Mouse (Mus musculus): ENCODE results near the gene Cacna1e. TPM values are rescaled to one million over a fixed set of nuclear protein-coding genes. Genes with fewer than 3 reads are reported as not detected.
A peak's percentile ranks its signal among the peaks of the same experiment; 100 is the strongest.

The Cacna1e gene
- total and polyA plus RNA-seq, 2 experiments from 2014 or later = 10.3 to 68.4 TPM

DNA sequence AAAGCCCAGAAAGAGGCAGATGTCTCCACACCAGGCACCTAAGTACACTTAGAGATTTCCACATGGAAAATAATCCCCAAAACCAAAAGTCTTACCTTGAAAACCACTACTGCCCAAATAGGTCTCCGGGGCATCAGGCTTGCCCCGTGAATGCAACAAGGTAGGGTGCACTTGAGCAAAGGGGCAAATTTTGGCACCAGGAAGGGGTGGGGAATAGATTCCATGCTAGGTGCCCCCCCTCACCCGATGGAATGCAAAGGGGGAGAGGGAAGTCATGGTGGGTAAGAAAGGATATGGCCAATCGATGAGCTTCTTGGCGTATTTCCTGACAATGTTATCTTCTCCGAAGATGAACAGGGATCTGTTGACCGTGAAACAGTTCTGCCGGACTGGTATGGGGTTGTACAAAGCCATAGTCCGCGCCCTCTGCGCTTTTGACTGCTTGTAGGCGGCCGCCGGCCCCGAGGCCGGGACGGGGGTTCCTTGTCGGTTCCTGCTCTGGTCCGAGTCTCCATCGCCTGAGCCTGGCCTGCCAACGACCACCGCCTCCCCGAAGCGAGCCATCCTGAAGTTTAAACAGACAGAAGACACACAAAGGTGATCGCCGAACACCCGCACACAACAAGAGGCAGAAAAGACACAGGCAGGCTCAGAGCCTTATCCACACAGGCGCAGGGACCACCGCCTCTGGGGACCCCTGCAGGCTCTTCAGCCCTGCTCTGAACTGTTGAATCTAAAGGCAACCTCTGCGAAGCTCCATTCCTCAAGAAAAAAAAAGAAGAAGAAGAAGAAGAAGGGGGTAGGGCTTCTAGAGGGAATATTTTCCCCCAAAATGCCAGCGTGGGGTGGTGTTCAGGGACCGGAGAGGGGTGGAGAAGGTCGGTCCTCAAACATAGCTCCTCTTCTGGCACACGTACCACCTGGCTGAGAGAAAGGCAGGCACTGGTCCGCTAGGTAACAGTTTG, 158.7 kb downstream of the Cacna1e start:
- Histone ChIP-seq H3K4me2 (ENCODE audit: low read depth, low read length, poor library complexity, severe bottlenecking) (peak overlapping the region; percentile 84), H3K4me1 (ENCODE audit: insufficient read depth, low read length) (peaks cover 11% of the 10 kb centered on the region; the same call in 1 of the 2 replicates), H3K27ac (ENCODE audit: low read depth, low read length) (peak overlapping the region; percentile 38; the same call in 1 of the 2 replicates), H3K27me3 (ENCODE audit: insufficient read depth, low read length) (no peaks in the 10 kb centered on the region), H3K9me3 (ENCODE audit: low read length) (no peaks in the 10 kb centered on the region), H3K36me3 (ENCODE audit: insufficient read depth, low read length) (no peaks in the 10 kb centered on the region), H3K4me3 (ENCODE audit: low read depth, low read length) (peak overlapping the region; percentile 60), H3K9ac (replicated peaks; ENCODE audit: low read length, poor library complexity, severe bottlenecking) (peak overlapping the region; percentile 59)
- ATAC-seq (ENCODE audit: low FRiP score) (no peak), DNase-seq (ENCODE audit: low spot score) (peak; percentile 48)
- TF ChIP-seq CTCF (IDR thresholded peaks at IDR 0.05) = peak; percentile 28; the same call in 1 of the 2 replicates
- 12% methylated on average over 35 of the region's 35 CpGs for WGBS

GRCm38 (mm10) chr1:154723537-154724286, 160.6 kb downstream of the Cacna1e start:
- peak overlapping the region; percentile 60 for H3K4me3 ChIP-seq (ENCODE audit: low read depth, low read length)
- H3K4me2 ChIP-seq (ENCODE audit: low read depth, low read length, poor library complexity, severe bottlenecking) = peak overlapping the region; percentile 84
- DNase-seq (ENCODE audit: low spot score) (peak; percentile 42), ATAC-seq (ENCODE audit: low FRiP score) (peak; percentile 36; the same call in 1 of the 2 replicates)
- H3K9ac ChIP-seq (replicated peaks; ENCODE audit: low read length, poor library complexity, severe bottlenecking) = peak overlapping the region; percentile 64
- 2% methylated on average over 19 of the region's 19 CpGs for whole genome bisulfite sequencing
- no peaks in the 10 kb centered on the region; the same call in 1 of the 2 replicates for H3K36me3 ChIP-seq (ENCODE audit: insufficient read depth, low read length)
- no peak for TF ChIP-seq CTCF (IDR thresholded peaks at IDR 0.05)
- H3K9me3 ChIP-seq (ENCODE audit: low read length) = no peaks in the 10 kb centered on the region
- H3K27ac ChIP-seq (ENCODE audit: low read depth, low read length) = peak overlapping the region; percentile 69
- no peaks in the 10 kb centered on the region for H3K27me3 ChIP-seq (ENCODE audit: insufficient read depth, low read length)
- peaks cover 11% of the 10 kb centered on the region; the same call in 1 of the 2 replicates for H3K4me1 ChIP-seq (ENCODE audit: insufficient read depth, low read length)

DNA sequence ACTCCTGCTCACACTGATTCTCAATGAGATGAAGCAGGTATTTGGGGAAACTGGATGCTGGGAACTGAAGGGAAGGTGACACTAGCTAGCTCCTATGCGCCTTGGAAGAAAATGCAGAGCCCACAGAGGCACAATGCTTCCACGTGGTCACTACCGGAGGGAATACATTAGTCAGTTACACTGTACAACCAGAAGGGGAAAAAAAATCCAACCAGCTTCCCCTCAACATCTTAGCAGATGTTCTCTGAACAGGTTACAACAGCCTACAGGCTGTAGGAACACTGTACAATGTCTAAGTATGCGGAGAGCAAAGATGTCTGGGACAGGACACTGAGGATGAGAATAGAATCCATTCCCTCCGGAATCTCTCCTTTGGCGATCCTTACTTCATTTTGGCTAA, 161.2 kb downstream of the Cacna1e start:
- Histone ChIP-seq H3K4me3 (ENCODE audit: low read depth, low read length) (peak overlapping the region; percentile 60), H3K27me3 (ENCODE audit: insufficient read depth, low read length) (no peaks in the 10 kb centered on the region), H3K9ac (replicated peaks; ENCODE audit: low read length, poor library complexity, severe bottlenecking) (peak overlapping the region; percentile 64), H3K9me3 (ENCODE audit: low read length) (no peaks in the 10 kb centered on the region), H3K4me1 (ENCODE audit: insufficient read depth, low read length) (peaks cover 11% of the 10 kb centered on the region; the same call in 1 of the 2 replicates), H3K27ac (ENCODE audit: low read depth, low read length) (peak overlapping the region; percentile 69), H3K4me2 (ENCODE audit: low read depth, low read length, poor library complexity, severe bottlenecking) (peak overlapping the region; percentile 84), H3K36me3 (ENCODE audit: insufficient read depth, low read length) (no peaks in the 10 kb centered on the region; the same call in 1 of the 2 replicates)
- DNase-seq (ENCODE audit: low spot score) = peak; percentile 59
- 12% methylated on average over 6 of the region's 6 CpGs for WGBS
- peak; percentile 75 for ATAC-seq (ENCODE audit: low FRiP score)
- peak; percentile 54 for TF ChIP-seq CTCF (IDR thresholded peaks at IDR 0.05)

GRCm38 (mm10) chr1:154715596-154715995, 168.7 kb downstream of the Cacna1e start:
- H3K4me3 ChIP-seq (ENCODE audit: low read depth, low read length) = no peak overlapping the region
- H3K9ac ChIP-seq (replicated peaks; ENCODE audit: low read length, poor library complexity, severe bottlenecking) = no peak overlapping the region
- 82% methylated on average over 7 of the region's 7 CpGs for WGBS
- H3K4me2 ChIP-seq (ENCODE audit: low read depth, low read length, poor library complexity, severe bottlenecking) = no peak overlapping the region
- no peak overlapping the region for H3K27ac ChIP-seq (ENCODE audit: low read depth, low read length)
- H3K4me1 ChIP-seq (ENCODE audit: insufficient read depth, low read length) = no peaks in the 10 kb centered on the region
- no peaks in the 10 kb centered on the region for H3K9me3 ChIP-seq (ENCODE audit: low read length)
- TF ChIP-seq CTCF (IDR thresholded peaks at IDR 0.05) = no peak
- no peaks in the 10 kb centered on the region for H3K27me3 ChIP-seq (ENCODE audit: insufficient read depth, low read length)
- H3K36me3 ChIP-seq (ENCODE audit: insufficient read depth, low read length) = no peaks in the 10 kb centered on the region; the same call in 1 of the 2 replicates
- DNase-seq (ENCODE audit: low spot score) (no peak), ATAC-seq (ENCODE audit: low FRiP score) (no peak)

DNA sequence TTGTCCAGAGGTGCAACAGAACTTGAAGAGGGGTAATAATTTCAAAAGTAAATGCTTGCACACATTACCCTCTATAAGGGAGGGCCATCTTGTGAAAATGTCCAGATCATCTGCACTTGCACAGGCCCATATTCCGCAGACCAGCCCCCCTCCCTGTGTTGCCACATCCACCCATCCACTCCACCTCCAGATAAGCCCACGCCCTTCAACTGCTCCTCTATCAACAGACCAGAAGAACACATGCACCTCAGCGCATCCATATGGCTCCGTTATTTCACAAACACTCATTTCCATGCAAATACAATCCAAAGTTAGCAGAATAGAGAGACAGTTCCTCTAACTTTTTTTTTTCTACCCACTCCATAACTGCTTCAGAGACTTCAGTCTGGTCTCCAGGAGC, 171.6 kb downstream of the Cacna1e start:
- no peak for ATAC-seq (ENCODE audit: low FRiP score)
- WGBS = 96% methylated on average over 4 of the region's 4 CpGs

More for the DNA sequence above, 171.6 kb downstream of the Cacna1e start:
- Histone ChIP-seq H3K9me3 (ENCODE audit: low read length) (no peaks in the 10 kb centered on the region), H3K27ac (ENCODE audit: low read depth, low read length) (no peak overlapping the region), H3K27me3 (ENCODE audit: insufficient read depth, low read length) (no peaks in the 10 kb centered on the region), H3K4me3 (ENCODE audit: low read depth, low read length) (no peak overlapping the region), H3K9ac (replicated peaks; ENCODE audit: low read length, poor library complexity, severe bottlenecking) (no peak overlapping the region), H3K4me2 (ENCODE audit: low read depth, low read length, poor library complexity, severe bottlenecking) (no peak overlapping the region), H3K36me3 (ENCODE audit: insufficient read depth, low read length) (no peaks in the 10 kb centered on the region), H3K4me1 (ENCODE audit: insufficient read depth, low read length) (no peaks in the 10 kb centered on the region)
- no peak for DNase-seq (ENCODE audit: low spot score)
- TF ChIP-seq CTCF (IDR thresholded peaks at IDR 0.05) = no peak
